Mouse (Mus musculus) bone marrow macrophage, adult 2 months (primary cell): ENCODE measurements around the gene Svbp. TPM values are rescaled to one million over a fixed set of nuclear protein-coding genes. Genes with fewer than 3 reads are reported as not detected.

Experiments used
- H3K27ac ChIP-seq: 2 replicates; pipeline ENCODE4 v1.5.1; 2012; ENCODE audit warnings: low read depth, low read length; ENCODE audit not compliant: insufficient read depth
- H3K4me1 ChIP-seq: 2 replicates; pipeline ENCODE4 v1.6.1; 2012; ENCODE audit warnings: low read length; ENCODE audit not compliant: control insufficient read depth, insufficient read depth
- H3K4me3 ChIP-seq: 2 replicates; pipeline ENCODE4 v1.5.1; 2012; ENCODE audit warnings: mild to moderate bottlenecking, low read length, moderate library complexity; ENCODE audit not compliant: insufficient read depth
- CTCF ChIP-seq: IDR thresholded peaks from 2 replicates; pipeline ENCODE4 v1.5.1; 2012; ENCODE audit warnings: low read depth, mild to moderate bottlenecking, low read length, moderate library complexity
- POLR2A ChIP-seq: IDR thresholded peaks from 2 replicates; pipeline ENCODE4 v1.6.1; 2012; ENCODE audit warnings: mild to moderate bottlenecking, low read depth, low read length, borderline replicate concordance
- polyA plus RNA-seq: library from polyadenylated mRNA; stranded (reverse); fragments of >200 nt; gene quantifications from 2 replicates; pipeline ENCODE4 v1.2.4, GENCODE M21; 2012; ENCODE audit not compliant: missing spikeins, insufficient read depth, insufficient read length

Svbp gene
- polyA plus RNA-seq, 1 experiment: 36.6 TPM

GRCm38 (mm10) chr4:119188060-119188785, 6.9 kb upstream of the Svbp start:
- Histone ChIP-seq H3K4me1 (no peaks in the 10 kb centered on the region), H3K4me3 (no peak overlapping the region), H3K27ac (no peak overlapping the region)
- TF ChIP-seq CTCF (peak; percentile 39; the same call in 1 of the 2 replicates), POLR2A (no peak)

- Histone ChIP-seq H3K4me3 (no peak overlapping the region), H3K4me1 (no peaks in the 10 kb centered on the region)
- TF ChIP-seq CTCF (no peak), POLR2A (no peak)
These were observed 5.7 kb upstream of the Svbp start for GRCm38 (mm10) chr4:119189392-119189791.

DNA sequence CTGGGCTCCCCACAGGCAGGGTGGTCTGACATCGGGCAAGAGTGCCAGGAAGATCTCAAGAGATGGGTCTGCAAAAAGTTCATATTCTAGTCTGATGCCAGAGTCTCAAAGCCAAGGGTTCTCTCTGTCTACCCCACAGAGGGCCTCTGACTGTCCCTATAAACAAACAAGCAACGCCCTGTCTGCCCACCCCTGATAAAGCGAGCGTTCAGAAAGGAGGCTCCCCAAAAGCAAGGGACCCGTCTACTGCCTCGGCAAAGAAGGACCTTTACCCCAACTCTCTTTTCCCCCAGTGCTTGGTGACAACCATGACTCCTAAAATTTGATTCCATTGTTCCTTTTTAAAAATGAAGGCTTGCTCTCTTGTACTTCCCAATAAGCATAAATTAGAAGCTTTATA, 5.2 kb upstream of the Svbp start, which contains the start of gene Ermap:
TSS of gene Ermap (minus strand) at position 148 of the 400 bp plus-strand sequence.
- no peak for TF ChIP-seq POLR2A
- no peak for TF ChIP-seq CTCF
- H3K27ac ChIP-seq: no peak within 1 kb of the TSS
- no peak within 1 kb of the TSS for H3K4me3 ChIP-seq
- H3K4me1 ChIP-seq: no peaks in the 10 kb centered on the region

More at GRCm38 (mm10) chr4:119189392-119189791, 5.7 kb upstream of the Svbp start:
- H3K27ac ChIP-seq: no peak overlapping the region

GRCm38 (mm10) chr4:119190618-119191017, 4.5 kb upstream of the Svbp start:
- H3K27ac ChIP-seq: no peak overlapping the region
- no peaks in the 10 kb centered on the region; the same call in 1 of the 2 replicates for H3K4me1 ChIP-seq
- TF ChIP-seq CTCF: no peak
- TF ChIP-seq POLR2A: no peak
- H3K4me3 ChIP-seq: no peak overlapping the region

DNA sequence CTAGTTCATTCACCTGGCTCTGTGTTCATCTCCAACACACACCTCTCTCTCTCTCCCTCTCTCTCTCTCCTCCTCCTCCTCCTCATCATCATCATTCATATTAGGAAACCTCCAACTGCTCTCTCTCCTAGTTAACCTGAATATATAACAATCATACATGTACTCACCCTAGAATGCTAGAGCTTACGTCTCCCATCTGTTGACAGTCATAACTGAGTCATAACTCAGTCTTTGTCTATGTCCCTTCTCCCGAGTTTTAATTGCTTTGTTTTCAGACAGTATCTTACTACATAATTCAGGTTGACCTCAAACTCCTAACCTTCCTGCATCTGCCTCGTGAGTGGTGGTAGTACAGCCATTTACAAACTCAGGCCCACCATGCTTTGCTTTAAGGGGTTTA, 3.8 kb upstream of the Svbp start:
- Histone ChIP-seq H3K4me1 (no peaks in the 10 kb centered on the region; the same call in 1 of the 2 replicates), H3K27ac (no peak overlapping the region), H3K4me3 (no peak overlapping the region)
- TF ChIP-seq CTCF (no peak), POLR2A (no peak)

- Histone ChIP-seq H3K4me3 (no peak overlapping the region), H3K4me1 (no peaks in the 10 kb centered on the region; the same call in 1 of the 2 replicates), H3K27ac (no peak overlapping the region)
- TF ChIP-seq CTCF: no peak
- no peak for TF ChIP-seq POLR2A
These were observed 2.3 kb upstream of the Svbp start for GRCm38 (mm10) chr4:119192757-119193156.

GRCm38 (mm10) chr4:119195582-119196320, 645 bp downstream of the Svbp start:
- H3K4me3 ChIP-seq: peak overlapping the region; percentile 82
- TF ChIP-seq POLR2A: no peak
- TF ChIP-seq CTCF: no peak
- no peaks in the 10 kb centered on the region; the same call in 1 of the 2 replicates for H3K4me1 ChIP-seq
- no peak overlapping the region for H3K27ac ChIP-seq

DNA sequence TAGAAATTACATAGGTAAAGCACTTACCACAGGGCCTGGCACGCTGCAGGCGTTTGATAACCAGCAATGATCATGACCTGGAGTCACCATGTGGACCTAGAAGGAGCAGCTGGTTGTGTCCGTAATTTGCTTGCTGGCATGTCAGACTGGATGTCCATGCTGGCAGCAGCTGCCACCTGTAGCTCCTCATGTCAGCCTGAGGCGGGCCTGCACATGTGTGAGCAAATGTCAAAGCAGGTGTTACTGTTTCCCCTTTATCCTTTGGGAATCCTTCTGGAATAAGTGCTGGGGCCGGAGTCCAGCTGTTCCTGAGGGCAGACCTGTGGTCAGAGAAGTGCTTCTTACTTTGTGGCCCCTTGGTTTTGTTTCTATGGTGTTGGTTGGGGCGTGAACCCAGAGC, 3.0 kb downstream of the Svbp start:
- H3K4me1 ChIP-seq: no peaks in the 10 kb centered on the region; the same call in 1 of the 2 replicates
- no peak for TF ChIP-seq CTCF
- TF ChIP-seq POLR2A: no peak
- H3K4me3 ChIP-seq: no peak overlapping the region
- no peak overlapping the region for H3K27ac ChIP-seq

DNA sequence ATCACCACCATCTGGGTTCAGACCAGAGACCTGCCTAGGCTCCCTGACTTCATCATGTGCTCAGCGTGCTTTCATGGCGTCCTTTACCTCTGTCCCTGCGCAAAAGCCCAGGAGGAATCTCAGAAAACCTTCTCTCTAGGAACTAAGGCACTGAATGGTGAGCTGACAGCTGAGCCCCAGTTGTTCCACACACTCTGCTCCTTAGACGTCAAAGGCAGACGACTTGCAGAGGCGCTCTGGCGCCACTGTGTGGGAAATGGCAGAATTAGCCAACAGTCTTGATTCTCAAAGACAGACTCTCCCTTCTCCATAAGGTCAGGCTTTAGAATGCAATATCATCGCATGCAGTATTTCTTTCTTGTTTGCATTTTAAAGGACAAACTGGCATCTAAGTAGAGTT, 9.6 kb downstream of the Svbp start:
- TF ChIP-seq CTCF (peak; percentile 77), POLR2A (no peak)
- H3K27ac ChIP-seq: no peak overlapping the region

GRCm38 (mm10) chr4:119216667-119217066, 21.6 kb downstream of the Svbp start:
- H3K27ac ChIP-seq: no peak overlapping the region
- H3K4me3 ChIP-seq: no peak overlapping the region
- H3K4me1 ChIP-seq: no peaks in the 10 kb centered on the region
- no peak for TF ChIP-seq CTCF
- TF ChIP-seq POLR2A: no peak

More for the DNA sequence above, 9.6 kb downstream of the Svbp start:
- H3K4me1 ChIP-seq: no peaks in the 10 kb centered on the region
- no peak overlapping the region for H3K4me3 ChIP-seq
